Mouse (Mus musculus) bone marrow macrophage, adult 2 months (primary cell): Measurements from ENCODE around the gene Med28.

Experiments
- CTCF ChIP-seq: IDR thresholded peaks from 2 replicates; pipeline ENCODE4 v1.5.1; 2012; ENCODE audit warnings: low read depth, mild to moderate bottlenecking, low read length, moderate library complexity
- POLR2A ChIP-seq: IDR thresholded peaks from 2 replicates; pipeline ENCODE4 v1.6.1; 2012; ENCODE audit warnings: mild to moderate bottlenecking, low read depth, low read length, borderline replicate concordance

DNA sequence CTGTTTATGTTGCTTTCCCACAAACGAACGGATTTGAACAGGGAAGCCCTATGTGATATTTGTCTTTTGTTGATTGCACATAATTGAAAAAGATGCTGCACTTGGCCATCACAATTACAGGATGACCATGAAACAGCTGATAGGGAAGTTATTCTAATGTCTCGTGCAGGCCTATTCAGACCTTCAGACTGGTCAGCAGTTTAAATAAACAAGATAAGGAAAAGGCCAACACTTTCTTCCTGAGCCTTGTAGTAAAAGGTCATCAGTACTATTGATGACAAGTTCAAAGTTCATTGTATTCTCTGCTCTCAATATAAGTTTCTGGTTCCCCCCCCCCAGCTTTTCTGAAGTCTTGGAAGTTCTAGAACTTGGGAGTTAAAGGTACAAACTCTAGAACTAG, 37.4 kb upstream of the Med28 start:
- no peak for TF ChIP-seq POLR2A
- no peak for TF ChIP-seq CTCF
